Mouse (Mus musculus) heart, embryonic 15.5 days (tissue): ENCODE data around the gene Ap2a2. TPM values are rescaled to one million over a fixed set of nuclear protein-coding genes. Genes with fewer than 3 reads are reported as not detected.

Experiments
- ATAC-seq: fragments of 200-750 bp; cut with Nextera tagmentation; replicated peaks from 2 replicates; pipeline ENCODE4 v1.8.0; 2017; ENCODE audit warnings: low read depth, moderate TSS enrichment; ENCODE audit not compliant: insufficient number of reproducible peaks, insufficient read depth, low FRiP score
- H3K27ac ChIP-seq: fragments of 300-500 bp; sonication (generic); 2 replicates; pipeline ENCODE4 v1.5.1; 2015; ENCODE audit warnings: mild to moderate bottlenecking, inconsistent platforms
- H3K27me3 ChIP-seq: fragments of 300-500 bp; sonication (generic); 2 replicates; pipeline ENCODE4 v1.6.1; 2015; ENCODE audit warnings: inconsistent platforms
- H3K36me3 ChIP-seq: fragments of 300-500 bp; sonication (generic); 2 replicates; pipeline ENCODE4 v1.6.1; 2015; ENCODE audit warnings: mild to moderate bottlenecking, inconsistent platforms
- H3K4me1 ChIP-seq: fragments of 300-500 bp; sonication (generic); replicated peaks from 2 replicates; pipeline ENCODE4 v1.6.1; 2015; ENCODE audit warnings: inconsistent platforms
- H3K4me2 ChIP-seq: fragments of 300-500 bp; sonication (generic); 2 replicates; pipeline ENCODE4 v1.6.1; 2015; ENCODE audit warnings: inconsistent platforms, mild to moderate bottlenecking, moderate library complexity
- H3K4me3 ChIP-seq: fragments of 300-500 bp; sonication (generic); 2 replicates; pipeline ENCODE4 v1.5.1; 2015; ENCODE audit warnings: mild to moderate bottlenecking, inconsistent platforms
- H3K9ac ChIP-seq: fragments of 300-500 bp; sonication (generic); 2 replicates; pipeline ENCODE4 v1.6.1; 2015; ENCODE audit warnings: mild to moderate bottlenecking, inconsistent platforms
- H3K9me3 ChIP-seq: fragments of 300-500 bp; sonication (generic); replicated peaks from 2 replicates; pipeline ENCODE4 v1.6.1; 2016; ENCODE audit warnings: inconsistent platforms
- WGBS: fragments of 180-500 bp; shearing (Covaris S2); methylation state at CpG from one replicate; pipeline ENCODE4 v1.1.7; 2015; ENCODE audit warnings: mixed read lengths; 5-methylcytosine and 5-hydroxymethylcytosine counted together
- polyA plus RNA-seq: library from polyadenylated mRNA; unstranded; fragments of >200 nt; fragmentation: Nextera tagmentation; extraction: Ambion mirVana; gene quantifications from 2 replicates; pipeline ENCODE4 v1.2.1, GENCODE M21; 2015

Gene Ap2a2
- polyA plus RNA-seq, 1 experiment from 2014 or later: 43.6 TPM

GRCm38 (mm10) chr7:141539556-141540311 is 22.2 kb upstream of the Ap2a2 start, which contains the start of gene Chid1:
Gene Chid1 (minus strand): TSS chr7:141539857.
- Histone ChIP-seq H3K27ac (peak within 1 kb of the TSS; percentile 77), H3K4me3 (peak within 1 kb of the TSS; percentile 83), H3K27me3 (no peaks in the 10 kb centered on the region), H3K4me1 (peaks cover 21% of the 10 kb centered on the region), H3K4me2 (peak within 1 kb of the TSS; percentile 81), H3K9me3 (no peaks in the 10 kb centered on the region), H3K36me3 (no peaks in the 10 kb centered on the region), H3K9ac (peak within 1 kb of the TSS; percentile 74)
- under 1% methylated on average over 46 of the region's 46 CpGs for WGBS
- ATAC-seq: peak; percentile 94

GRCm38 (mm10) chr7:141540312-141541081 is 21.5 kb upstream of the Ap2a2 start:
- 0 out of 2 replicates have a peak, but pooled peaks have one; percentile 1 for ATAC-seq
- Histone ChIP-seq H3K27me3 (no peaks in the 10 kb centered on the region), H3K27ac (peak overlapping the region; percentile 77), H3K9me3 (no peaks in the 10 kb centered on the region), H3K4me1 (peaks cover 23% of the 10 kb centered on the region), H3K4me2 (peak overlapping the region; percentile 81), H3K4me3 (peak overlapping the region; percentile 83), H3K36me3 (no peaks in the 10 kb centered on the region), H3K9ac (peak overlapping the region; percentile 74; the same call in 1 of the 2 replicates)
- 53% methylated on average over 13 of the region's 13 CpGs for WGBS

GRCm38 (mm10) chr7:141541681-141542080 is 20.3 kb upstream of the Ap2a2 start:
- Histone ChIP-seq H3K9ac (no peak overlapping the region), H3K27me3 (no peaks in the 10 kb centered on the region), H3K4me2 (no peak overlapping the region), H3K36me3 (no peaks in the 10 kb centered on the region), H3K4me1 (peaks cover 23% of the 10 kb centered on the region), H3K9me3 (no peaks in the 10 kb centered on the region), H3K4me3 (no peak overlapping the region), H3K27ac (no peak overlapping the region)
- no peak for ATAC-seq
- 72% methylated on average over 4 of the region's 4 CpGs for WGBS

- Histone ChIP-seq H3K27me3 (no peaks in the 10 kb centered on the region), H3K4me1 (peaks cover 23% of the 10 kb centered on the region), H3K9me3 (no peaks in the 10 kb centered on the region), H3K36me3 (no peaks in the 10 kb centered on the region), H3K4me2 (no peak overlapping the region), H3K4me3 (no peak overlapping the region), H3K9ac (no peak overlapping the region), H3K27ac (no peak overlapping the region)
- WGBS: 85% methylated on average over 2 of the region's 2 CpGs
- no peak for ATAC-seq
Observed at GRCm38 (mm10) chr7:141542588-141542987, 19.4 kb upstream of the Ap2a2 start.

- no peak overlapping the region for H3K4me2 ChIP-seq
Observed at GRCm38 (mm10) chr7:141544654-141545053, 17.3 kb upstream of the Ap2a2 start.

GRCm38 (mm10) chr7:141549432-141550061 is 12.4 kb upstream of the Ap2a2 start:
- Histone ChIP-seq H3K9ac (no peak overlapping the region), H3K36me3 (no peaks in the 10 kb centered on the region)

More at GRCm38 (mm10) chr7:141544654-141545053, 17.3 kb upstream of the Ap2a2 start:
- no peak for ATAC-seq
- Histone ChIP-seq H3K4me3 (no peak overlapping the region), H3K27me3 (no peaks in the 10 kb centered on the region), H3K9ac (no peak overlapping the region), H3K36me3 (no peaks in the 10 kb centered on the region), H3K4me1 (peaks cover 14% of the 10 kb centered on the region), H3K9me3 (no peaks in the 10 kb centered on the region), H3K27ac (peak overlapping the region; percentile 35)
- WGBS: 41% methylated on average over 4 of the region's 4 CpGs

GRCm38 (mm10) chr7:141550464-141550863 is 11.5 kb upstream of the Ap2a2 start:
- Histone ChIP-seq H3K4me3 (no peak overlapping the region), H3K4me2 (no peak overlapping the region), H3K9ac (no peak overlapping the region), H3K27me3 (no peaks in the 10 kb centered on the region), H3K4me1 (no peaks in the 10 kb centered on the region), H3K36me3 (no peaks in the 10 kb centered on the region), H3K27ac (no peak overlapping the region), H3K9me3 (no peaks in the 10 kb centered on the region)
- no peak for ATAC-seq
- 67% methylated on average over 2 of the region's 2 CpGs for WGBS

More at GRCm38 (mm10) chr7:141549432-141550061, 12.4 kb upstream of the Ap2a2 start:
- H3K4me1 ChIP-seq: peaks cover 4% of the 10 kb centered on the region
- no peak overlapping the region for H3K4me3 ChIP-seq
- H3K9me3 ChIP-seq: no peaks in the 10 kb centered on the region
- ATAC-seq: no peak
- no peak overlapping the region for H3K27ac ChIP-seq
- 81% methylated on average over 3 of the region's 3 CpGs for WGBS
- H3K4me2 ChIP-seq: no peak overlapping the region
- no peaks in the 10 kb centered on the region for H3K27me3 ChIP-seq

- Histone ChIP-seq H3K9ac (no peak overlapping the region), H3K27ac (no peak overlapping the region), H3K27me3 (no peaks in the 10 kb centered on the region), H3K4me3 (no peak overlapping the region), H3K4me1 (peaks cover 17% of the 10 kb centered on the region), H3K4me2 (no peak overlapping the region), H3K36me3 (no peaks in the 10 kb centered on the region), H3K9me3 (no peaks in the 10 kb centered on the region)
- ATAC-seq: no peak
- WGBS: 33% methylated on average over 4 of the region's 4 CpGs
Observed at GRCm38 (mm10) chr7:141558329-141558776, 3.6 kb upstream of the Ap2a2 start.

GRCm38 (mm10) chr7:141558946-141559345 is 3.0 kb upstream of the Ap2a2 start:
- Histone ChIP-seq H3K27ac (no peak overlapping the region), H3K4me2 (no peak overlapping the region), H3K4me3 (no peak overlapping the region), H3K9me3 (no peaks in the 10 kb centered on the region), H3K36me3 (no peaks in the 10 kb centered on the region), H3K9ac (no peak overlapping the region), H3K4me1 (peaks cover 18% of the 10 kb centered on the region), H3K27me3 (no peaks in the 10 kb centered on the region)
- ATAC-seq: no peak

- 65% methylated on average over 2 of the region's 2 CpGs for WGBS
- no peak overlapping the region for H3K4me2 ChIP-seq
- peaks cover 27% of the 10 kb centered on the region for H3K4me1 ChIP-seq
- no peaks in the 10 kb centered on the region for H3K36me3 ChIP-seq
- H3K9ac ChIP-seq: no peak overlapping the region
- no peaks in the 10 kb centered on the region for H3K9me3 ChIP-seq
- H3K27me3 ChIP-seq: no peaks in the 10 kb centered on the region
- no peak overlapping the region for H3K27ac ChIP-seq
- H3K4me3 ChIP-seq: no peak overlapping the region
- no peak for ATAC-seq
Observed at GRCm38 (mm10) chr7:141559726-141560325, 2.1 kb upstream of the Ap2a2 start.

GRCm38 (mm10) chr7:141560471-141560870 is 1.5 kb upstream of the Ap2a2 start:
- Histone ChIP-seq H3K36me3 (no peaks in the 10 kb centered on the region), H3K4me3 (no peak overlapping the region), H3K27me3 (no peaks in the 10 kb centered on the region), H3K9ac (no peak overlapping the region), H3K4me2 (no peak overlapping the region), H3K27ac (no peak overlapping the region), H3K4me1 (peaks cover 28% of the 10 kb centered on the region), H3K9me3 (no peaks in the 10 kb centered on the region)
- 71% methylated on average over 4 of the region's 4 CpGs for WGBS
- ATAC-seq: no peak
